Mouse (Mus musculus) adrenal gland, adult 2 months (tissue): Measurements from ENCODE around the gene Rorb. TPM values are rescaled to one million over a fixed set of nuclear protein-coding genes. Genes with fewer than 3 reads are reported as not detected.

Experiments
- DNase-seq: peaks from one replicate; pipeline ENCODE4 v3.0.0; 2021
- polyA plus RNA-seq: library from polyadenylated mRNA; depleted of rRNA; stranded (reverse); fragments of >200 nt; gene quantifications from 2 replicates; pipeline ENCODE4 v1.2.3, GENCODE M21; 2012
- total RNA-seq, 2 experiments: library from RNA; stranded (reverse); gene quantifications; 2 replicates each; pipeline ENCODE4 v1.2.3; 2021

The Rorb gene
- total and polyA plus RNA-seq, 3 experiments: 0.04 to 0.49 (median 0.41) TPM

DNA sequence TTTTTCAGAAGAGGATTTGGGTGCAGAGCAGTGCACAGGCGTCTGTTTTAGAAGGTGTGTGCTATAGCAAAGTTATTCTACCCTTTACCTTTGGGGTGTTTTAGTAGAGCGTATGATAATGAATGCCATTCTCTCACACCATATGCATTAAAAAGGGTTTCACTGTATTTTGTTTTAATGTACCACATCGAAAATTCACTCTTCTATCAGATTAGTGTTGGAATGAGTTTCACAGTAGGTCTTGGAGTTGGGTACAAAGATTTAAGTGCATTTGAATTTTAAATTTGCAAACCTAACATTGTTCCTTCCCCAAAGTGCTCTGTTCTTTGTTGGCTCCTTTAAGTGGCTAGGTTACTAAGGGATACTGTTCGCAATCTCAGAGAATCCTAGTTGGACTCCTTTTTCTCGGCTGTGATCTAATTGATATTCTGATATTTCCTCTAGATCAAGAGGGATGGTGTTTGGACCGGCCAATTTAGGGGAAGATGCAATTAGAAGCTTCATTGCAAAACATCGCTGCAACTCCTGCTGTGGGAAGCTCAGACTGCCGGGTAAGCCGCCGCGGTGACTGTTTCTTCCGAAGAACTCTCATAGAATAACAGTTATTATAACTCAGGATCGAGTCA lies 222.4 kb downstream of the Rorb start:
- no peak for DNase-seq

DNA sequence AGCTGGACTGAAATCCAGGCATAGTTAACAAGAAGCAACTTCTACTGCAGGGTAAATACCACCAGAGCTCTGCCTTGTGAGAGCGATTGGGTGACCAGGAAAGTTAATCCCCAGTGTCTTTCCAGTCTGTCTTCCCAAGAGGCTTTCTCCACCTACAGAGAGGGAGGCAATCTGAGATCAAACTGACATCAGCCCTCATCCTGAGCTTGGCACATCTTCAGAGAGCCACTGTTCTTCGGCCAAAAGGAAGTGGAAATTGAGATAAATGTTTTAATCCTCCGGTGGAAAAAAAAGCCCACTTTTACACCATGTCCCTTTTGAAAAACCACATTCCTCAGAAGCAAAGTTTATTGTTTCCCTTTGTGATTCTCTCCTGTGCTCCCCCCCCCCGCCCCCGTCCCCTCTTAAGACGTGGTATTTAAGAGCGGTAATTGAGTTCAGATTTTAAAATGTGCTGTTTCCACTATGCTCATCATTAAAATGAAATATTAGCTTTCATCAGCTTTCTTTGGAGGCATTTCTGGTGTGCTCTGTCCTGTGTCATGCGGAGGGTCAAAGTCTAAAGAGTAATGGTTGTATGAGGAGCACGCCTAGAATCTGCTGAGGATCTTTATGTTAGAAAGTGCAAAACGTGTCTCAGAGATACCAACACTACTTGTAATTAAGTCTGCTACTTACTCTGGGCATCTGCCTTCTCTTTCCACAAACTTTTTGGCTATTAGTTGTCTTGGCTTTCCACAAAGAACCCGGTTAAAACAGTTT lies 223.2 kb downstream of the Rorb start:
- no peak for DNase-seq

DNA sequence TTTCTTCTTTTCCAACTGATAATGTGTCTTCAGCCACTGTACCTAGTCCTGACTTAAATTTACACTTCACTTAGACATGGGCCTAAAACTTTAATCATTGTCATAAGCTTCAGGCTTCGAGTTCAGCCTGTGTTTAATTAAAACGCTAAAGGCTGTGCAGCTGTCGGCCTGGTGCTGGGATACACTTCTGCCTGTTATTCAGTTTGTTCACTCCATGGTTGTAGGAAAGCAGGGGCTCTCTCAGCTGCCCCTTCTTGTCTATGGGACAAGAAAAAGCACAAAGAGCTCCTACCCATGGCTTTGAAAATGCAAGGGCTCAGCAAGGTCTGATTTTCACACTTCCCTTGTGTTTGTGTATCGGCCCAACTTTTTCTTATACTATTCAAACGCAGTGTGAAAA lies 229.8 kb downstream of the Rorb start:
- DNase-seq: no peak
